Mouse (Mus musculus) cerebellum, adult 8-10 months (tissue): ENCODE measurements at regions not wholly inside any gene's neighbourhood (a gene's known extent, or its start where the extent isn't known, plus 50 kb on each side); places are given as distances from the start of the nearest gene placed in this dataset.

Source experiments
- DNase-seq: peaks from one replicate; pipeline ENCODE4 v3.0.0; 2022

DNA sequence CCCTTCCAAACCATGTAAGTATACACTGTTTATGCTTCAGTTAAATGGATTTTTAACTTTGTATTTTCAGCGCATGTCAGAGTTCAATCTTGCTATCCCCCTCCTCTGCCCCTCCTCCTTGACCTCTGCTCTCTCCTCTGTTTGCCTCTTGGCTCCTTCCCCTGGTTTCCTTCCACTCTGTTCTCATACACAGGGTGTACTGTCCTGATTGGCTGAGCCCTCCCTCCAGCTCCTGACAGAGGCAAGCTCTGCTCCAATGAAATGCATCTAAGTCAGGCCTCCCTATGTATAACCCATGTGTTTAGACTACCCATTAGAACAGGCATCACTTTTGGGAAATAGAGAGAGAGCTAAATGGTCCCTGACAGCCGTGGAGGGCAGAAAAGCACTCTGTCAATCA lies 133.5 kb upstream of the Tut7 start:
- no peak for DNase-seq

GRCm38 (mm10) chr13:59952809-59953208 lies 129.9 kb upstream of the Tut7 start:
- DNase-seq: no peak

DNA sequence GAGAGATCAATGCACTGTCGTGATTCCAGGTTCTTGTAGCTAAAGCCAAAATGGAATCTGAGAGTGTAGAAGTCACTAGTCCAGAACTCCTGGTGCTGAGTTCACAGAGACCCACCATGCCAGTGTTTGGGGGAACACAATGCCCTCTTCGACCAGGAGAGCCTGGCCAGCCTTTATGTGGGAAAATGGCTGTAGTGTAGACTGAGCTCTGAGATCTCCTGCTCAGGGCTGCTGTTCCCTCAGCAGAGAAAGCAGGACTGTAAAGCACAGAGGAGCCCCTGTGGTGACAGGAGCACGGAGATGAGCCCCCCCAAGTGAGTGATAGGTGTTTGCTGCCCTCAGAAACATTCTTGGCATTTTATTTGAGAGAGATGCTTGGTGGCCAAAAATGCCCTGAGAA lies 129.2 kb upstream of the Tut7 start:
- no peak for DNase-seq

GRCm38 (mm10) chr13:59950281-59950680 lies 127.3 kb upstream of the Tut7 start:
- DNase-seq: no peak

DNA sequence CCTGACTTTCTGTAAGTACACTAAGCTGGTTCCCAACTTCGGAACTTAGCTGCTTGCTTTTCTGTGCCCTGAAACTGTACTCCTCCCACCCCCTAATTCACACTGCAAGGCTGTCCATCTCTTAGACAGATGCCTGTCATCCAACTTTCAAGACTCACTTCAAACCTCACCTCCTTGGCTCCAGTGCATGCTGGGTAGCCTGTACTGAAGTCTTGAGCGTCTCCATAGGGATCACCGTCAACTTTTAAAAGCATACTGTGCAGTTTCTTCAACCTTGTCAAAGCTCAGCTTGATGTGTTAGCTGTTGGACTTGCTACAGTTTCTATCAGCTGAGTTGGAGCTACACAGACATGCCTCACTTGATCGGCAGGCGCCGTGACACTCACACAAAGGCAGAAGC lies 126.5 kb upstream of the Tut7 start:
- DNase-seq: no peak

GRCm38 (mm10) chr13:59948496-59949138 lies 125.7 kb upstream of the Tut7 start:
- DNase-seq: no peak

- DNase-seq: no peak
Measured at GRCm38 (mm10) chr13:59947461-59947860, 124.5 kb upstream of the Tut7 start.

DNA sequence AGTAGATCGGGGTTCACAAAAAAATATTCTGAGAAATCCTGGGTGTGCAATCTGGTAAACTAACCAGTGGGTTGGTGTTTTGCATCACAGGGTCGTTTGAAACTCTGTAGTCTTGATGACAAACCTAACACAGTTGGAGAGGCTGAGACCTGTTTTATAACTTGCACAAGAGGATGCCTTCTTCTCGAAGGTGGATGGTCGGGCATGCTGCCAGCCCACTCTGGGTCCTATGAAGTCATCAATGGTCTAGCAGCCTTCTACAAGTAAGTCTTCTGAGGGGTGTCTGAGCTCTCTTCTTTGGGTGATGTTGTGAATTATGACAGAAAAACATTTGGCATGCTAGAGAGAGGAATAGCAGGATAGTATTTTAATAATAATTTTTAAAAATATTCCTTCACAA lies 123.6 kb upstream of the Tut7 start:
- no peak for DNase-seq

- no peak for DNase-seq
Measured at GRCm38 (mm10) chr13:59945631-59946030, 122.7 kb upstream of the Tut7 start.

DNA sequence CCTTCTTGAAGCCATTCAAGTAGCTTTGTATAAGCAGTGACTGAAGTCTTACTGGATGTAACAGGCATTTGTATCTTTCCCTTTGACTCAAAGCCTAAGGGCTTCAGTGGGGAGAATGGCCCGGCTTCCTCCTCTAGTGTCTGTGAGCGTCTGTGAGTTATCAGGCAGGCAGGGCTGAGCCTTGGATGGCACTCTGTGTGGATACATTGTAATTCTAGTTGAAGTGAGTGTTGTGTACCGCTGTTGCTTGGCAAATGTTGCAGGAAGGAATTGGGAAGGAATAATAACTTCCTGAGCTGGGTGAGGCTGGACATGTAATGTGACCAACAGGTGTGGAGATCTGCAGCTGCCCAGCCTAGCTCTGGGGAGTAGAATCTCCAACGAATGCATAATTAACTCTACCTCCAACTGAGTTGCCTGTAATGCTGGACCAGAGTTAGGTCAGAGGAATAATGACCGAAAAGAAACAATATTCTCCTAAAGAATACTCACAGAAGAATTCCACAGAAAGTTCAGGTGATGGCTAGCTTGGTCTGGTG lies 120.7 kb upstream of the Tut7 start:
- DNase-seq: no peak

DNA sequence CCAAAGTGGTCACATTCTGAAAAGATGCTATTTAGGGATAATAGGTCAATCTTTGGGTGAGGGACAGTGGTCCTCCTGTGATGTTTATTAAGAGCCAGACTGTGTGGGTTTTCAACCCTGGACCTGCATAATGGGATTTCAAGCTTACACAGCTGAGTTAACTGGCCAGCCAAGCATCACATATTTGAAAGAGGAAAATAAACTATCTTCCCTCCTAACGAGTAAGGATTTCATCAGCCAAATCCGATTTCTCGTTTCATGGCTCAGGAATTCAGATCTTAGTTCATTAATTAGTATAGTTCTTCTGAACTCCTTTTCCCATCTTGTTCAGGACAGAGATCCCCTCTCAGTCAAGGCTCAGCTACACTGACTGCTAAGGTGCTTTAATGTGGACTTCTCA lies 120.1 kb upstream of the Tut7 start:
- DNase-seq: no peak

DNA sequence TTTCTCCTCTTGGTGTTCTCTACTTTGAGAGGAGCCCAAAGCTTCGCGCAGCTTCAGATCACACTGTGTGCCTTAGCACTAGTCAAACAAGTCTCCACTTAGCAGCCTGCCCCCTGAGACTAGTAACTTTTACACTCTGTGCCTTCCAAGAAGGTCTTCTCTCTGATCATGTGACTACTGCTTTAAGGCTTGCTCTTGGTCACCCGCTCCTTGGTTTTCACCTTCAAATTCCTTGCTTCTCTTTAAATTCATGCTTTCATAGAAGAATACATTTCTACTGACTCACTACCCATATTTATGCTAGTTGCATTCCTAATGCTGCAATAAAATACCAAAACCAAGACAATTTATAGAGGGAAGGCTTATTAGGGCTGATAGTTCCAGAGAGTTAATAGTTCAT lies 118.6 kb upstream of the Tut7 start:
- no peak for DNase-seq

- no peak for DNase-seq
Measured at GRCm38 (mm10) chr13:59940414-59941205, 117.7 kb upstream of the Tut7 start.

GRCm38 (mm10) chr13:59939886-59940285 lies 116.9 kb upstream of the Tut7 start:
- DNase-seq: no peak

GRCm38 (mm10) chr13:59937147-59937546 lies 114.2 kb upstream of the Tut7 start:
- DNase-seq: no peak

DNA sequence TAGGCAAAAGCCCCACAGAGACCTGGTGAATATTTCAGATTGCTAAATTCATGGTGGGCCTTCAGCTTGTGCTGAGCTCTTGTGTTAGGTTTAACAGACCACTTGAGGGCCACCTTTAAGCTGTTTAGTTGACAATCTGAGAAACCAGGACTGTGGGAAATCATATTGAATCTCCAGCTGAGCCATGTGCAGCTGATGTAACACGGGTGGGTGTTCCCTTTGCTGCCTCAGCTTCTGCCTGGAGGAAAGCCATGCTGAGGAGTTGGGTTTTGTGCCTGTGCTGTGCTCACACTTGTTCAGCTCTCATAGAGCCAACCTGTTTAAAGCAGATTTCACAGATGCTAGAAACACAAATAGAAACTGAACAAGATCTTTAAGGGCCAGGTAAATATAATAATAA lies 111.6 kb upstream of the Tut7 start:
- DNase-seq: no peak

DNA sequence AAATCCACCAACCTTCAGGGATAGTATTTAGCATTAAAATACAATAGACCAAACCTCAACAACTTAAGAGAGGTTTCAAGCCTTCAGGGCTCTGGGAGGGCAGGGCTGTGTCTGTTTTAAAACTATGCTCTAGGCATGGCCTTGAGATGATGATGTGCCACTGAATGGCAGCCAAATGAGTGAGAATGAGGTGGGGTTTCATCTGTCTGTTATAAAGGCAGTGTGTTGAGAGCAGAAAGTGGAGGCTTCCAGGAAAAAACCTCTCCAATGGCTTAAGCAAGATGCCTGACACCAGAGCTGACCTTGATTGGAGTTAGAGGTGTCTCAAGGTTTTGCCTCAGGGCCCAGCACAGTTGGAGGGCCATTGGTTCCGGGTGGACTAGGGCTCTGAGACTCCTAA lies 111.1 kb upstream of the Tut7 start:
- no peak for DNase-seq

DNA sequence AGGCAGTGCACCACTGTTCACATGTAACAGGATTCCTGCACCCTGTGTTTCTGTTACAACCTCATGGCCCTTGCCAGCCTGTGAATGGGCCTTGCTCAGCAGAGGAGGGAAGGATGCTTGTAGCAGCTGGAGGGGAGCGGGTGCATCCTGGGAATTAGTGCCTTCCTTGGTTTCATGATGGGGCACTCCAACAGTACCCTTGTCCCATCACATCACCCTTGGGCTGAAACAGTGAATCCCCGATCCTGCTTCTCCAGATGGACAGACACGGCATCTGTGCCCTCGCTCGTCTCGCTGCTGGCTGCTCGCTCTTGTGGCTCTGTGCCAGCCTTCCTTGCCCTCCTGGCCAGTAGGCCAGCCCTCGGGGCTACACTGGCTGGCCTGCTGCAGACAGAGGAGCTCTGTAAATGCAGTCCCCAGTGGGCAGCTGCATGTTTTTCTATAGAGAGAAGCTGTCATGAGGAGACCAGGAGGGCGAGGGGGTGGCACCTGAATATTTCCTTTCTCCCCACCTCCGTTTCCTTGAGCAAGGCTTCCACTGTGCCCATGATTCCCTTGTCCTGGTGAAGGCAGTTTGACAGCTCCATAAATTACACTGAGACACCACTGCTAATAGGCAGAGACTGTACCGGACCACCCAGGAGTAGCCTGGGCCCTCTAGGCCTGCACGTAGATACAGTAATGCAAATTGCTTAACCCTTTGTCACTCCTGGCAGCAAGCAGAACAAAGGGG lies 104.6 kb upstream of the Tut7 start:
- no peak for DNase-seq

DNA sequence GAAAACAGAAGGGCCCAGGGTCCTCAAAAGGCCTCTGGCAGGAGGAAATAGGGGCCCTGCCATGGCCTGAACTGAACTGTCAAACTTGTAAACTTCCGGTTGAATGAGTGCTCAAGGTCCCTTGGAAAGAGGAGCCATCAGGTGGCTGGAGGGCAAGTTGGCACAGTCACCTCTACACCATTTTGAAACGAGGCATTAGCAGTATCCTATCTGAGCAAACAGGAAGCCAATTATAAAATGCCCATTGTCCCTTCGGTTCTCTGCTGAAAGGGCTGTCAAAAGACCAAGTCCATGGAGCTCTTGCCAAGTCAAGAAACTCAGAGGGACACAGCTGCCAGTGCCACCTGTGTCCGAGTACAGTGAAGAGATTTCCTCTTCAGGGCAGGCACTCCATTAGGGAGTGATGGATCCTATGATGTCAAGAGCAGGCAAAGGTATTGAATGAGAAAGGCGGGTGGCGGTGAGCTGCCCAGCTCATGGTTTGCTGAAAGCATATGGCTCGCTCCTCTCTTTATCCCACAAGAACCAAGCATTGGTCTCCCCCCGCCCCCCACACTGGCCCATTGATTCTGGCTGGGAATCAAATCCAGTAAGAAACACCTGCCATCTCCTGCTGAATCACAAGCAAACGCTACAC lies 103.0 kb upstream of the Tut7 start:
- DNase-seq: no peak

DNA sequence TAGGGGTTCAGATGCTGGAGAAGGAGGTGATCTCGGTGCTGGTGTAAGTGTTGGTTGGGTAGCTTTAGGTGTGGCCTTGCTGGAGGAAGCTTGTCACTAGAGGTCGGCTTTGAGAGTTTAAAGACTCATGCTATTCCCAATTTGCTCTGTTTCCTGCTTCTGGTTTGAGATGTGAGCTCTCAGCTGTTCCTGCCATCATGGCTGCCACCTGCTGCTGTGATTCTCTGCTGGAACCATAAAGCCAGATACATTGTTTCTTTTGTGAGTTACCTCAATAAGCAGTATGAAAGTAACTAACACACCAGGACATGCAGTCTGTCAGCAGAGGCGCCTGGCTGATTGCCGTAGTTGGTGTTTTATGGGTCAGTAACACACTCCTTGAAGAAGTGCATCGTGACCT lies 94.2 kb upstream of the Tut7 start:
- no peak for DNase-seq

DNA sequence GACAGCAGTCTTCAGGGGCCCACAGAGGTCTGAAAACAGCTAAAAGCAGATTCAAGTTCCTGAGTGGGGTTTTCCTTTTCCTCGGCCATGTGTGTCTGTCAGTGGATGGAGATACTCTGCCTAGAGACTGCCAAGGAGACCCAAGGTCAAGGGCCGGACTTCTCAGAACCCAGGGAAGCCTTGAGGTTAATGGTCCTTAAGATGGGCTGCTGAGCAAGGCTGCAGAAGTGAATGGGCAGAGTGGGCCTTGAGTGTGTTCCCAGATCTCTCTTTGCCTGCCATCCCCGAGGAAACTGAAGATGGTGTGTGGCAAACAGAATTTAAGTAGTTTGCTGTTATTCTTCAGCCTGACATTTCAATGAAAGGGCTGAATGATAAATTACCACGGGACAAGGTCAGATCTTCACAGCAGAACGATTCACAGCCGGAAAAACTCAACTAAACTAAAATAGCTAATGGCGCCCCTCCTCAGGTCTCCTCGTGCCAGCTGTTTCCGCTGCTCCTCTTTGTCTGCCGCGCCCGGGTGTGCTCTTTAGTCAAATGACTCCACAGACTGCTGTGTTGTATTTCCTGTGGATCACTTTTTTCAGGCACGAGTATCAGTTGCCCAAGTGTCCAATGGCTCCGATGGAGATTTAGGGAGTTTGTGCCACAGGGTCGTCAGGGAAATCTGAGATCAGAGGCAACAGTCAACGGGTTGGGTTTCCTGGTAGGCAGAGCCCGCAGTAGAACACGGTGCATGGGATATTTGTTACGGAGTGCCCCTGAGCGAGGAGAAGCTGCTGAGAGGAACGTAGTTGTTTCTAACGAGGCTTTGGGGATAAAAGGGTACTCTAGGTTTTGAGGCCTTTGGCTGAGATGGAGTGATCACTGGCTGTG lies 93.5 kb upstream of the Tut7 start:
- DNase-seq: no peak

GRCm38 (mm10) chr13:59915734-59916133 lies 92.8 kb upstream of the Tut7 start:
- DNase-seq: no peak
